Mouse (Mus musculus): ENCODE results near the gene Psg22. TPM values are rescaled to one million over a fixed set of nuclear protein-coding genes. Genes with fewer than 3 reads are reported as not detected.
A peak's percentile ranks its signal among the peaks of the same experiment; 100 is the strongest.
"Not testable (repeated sequence)": the region's sequence is repeated elsewhere in the genome, so short reads cannot be mapped to it uniquely, and the experiment has no call there.

Gene Psg22
- total RNA-seq, 2 experiments from 2014 or later = not detected

DNA sequence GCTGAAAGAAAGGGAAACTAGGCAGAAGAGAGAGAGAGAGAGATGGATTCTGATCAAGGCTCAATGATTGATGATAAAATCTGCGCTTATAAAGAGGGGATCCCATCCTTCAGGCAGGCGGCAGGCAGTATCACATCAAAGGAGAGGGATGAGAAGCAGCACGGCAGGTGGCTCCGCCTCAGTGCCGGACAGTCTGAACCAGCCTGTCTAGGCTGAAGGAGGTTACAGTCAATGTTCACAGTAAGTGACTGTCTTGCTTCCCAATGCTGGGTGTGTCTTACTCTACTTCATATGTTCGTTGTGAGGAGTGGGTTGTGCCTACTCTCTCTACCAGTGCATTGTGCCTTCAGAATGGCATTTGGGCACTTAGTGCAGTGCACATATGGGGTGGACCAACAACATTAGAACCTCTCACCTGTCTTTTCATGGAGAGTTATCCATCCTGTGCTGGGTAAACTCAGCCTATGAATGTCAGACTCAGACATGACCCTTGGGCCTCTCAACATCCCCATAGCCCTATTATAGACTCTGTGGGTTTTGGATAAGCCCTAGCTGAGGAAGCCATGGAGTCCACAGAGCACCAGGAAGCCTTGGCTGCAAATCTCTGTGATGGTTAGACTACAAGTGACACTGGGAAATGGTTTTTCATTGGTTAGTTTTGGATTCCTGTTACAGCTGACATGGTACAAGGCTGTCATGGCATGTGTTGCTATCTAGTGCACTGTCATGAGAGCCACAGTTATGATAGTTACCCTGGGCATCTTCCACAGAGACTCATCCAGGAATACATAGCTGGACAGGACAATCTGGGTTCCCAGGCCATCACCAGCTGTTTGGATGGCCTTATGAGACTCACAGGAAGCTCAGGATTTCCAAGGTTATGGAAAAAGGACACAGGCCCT lies 31.4 kb downstream of the Psg22 start:
- Histone ChIP-seq H3K27ac (no peak overlapping the region), H3K4me3 (no peak overlapping the region)
- TF ChIP-seq CTCF (IDR thresholded peaks at IDR 0.05) = no peak
- intact Hi-C loops (cut with DNase I) = no loop called here
- DNase-seq (ENCODE audit: extremely low spot score in 1 of 2, low spot score in 2 of 2) = no peak

DNA sequence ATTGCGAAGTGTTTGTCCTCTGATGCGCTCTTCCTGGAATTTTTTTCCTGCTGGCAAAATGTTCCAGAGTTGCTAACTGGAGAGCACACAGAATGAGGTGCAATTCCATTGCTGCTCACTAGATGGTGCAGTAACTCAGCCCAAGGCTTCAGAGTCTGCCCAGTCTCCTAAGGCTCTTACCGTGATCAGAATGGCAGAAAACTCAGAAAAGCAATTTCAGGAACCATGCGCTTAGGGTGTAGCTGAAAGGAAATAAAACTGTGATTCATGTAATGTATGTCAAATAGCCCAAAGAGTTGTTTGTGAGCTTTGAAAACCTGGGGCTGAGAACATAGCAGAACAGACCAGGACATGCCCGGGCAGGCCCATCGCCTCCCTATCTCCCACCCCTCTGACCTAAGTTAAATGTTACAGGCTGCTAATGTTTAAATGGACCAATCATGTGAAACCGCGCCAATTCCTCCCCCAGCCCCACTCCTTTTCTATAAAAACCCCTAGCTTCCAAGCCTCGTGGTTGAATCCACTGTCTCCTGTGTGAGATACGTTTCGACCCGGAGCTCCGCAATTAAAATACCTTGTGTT lies 32.1 kb downstream of the Psg22 start:
- intact Hi-C loops (cut with DNase I) = loop anchor here (1.0 kb wide), 1 partner anchor 123 kb away; no protein-coding TSS in a partner anchor

DNA sequence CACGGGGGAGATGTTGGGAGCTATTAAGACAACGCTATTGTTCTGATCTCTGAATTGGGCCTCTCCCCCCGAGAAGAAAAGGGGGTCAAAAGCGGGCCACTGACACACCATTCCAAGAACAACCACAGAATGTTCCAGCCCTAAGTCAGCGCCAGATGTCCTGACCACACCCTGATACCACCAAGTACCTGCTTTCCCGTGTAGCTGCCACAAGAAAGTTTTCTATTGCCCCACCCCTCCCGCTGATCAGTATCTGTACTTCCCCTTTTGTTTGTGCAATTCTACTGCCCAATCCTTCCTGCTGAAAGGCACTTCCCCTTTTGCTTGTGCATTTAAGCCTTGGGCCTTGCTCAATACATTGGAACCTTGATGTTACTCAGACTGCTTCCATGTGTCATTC lies 42.3 kb downstream of the Psg22 start:
- H3K4me3 ChIP-seq; H3K27ac ChIP-seq; intact Hi-C loops (cut with DNase I); DNase-seq (ENCODE audit: extremely low spot score in 1 of 2, low spot score in 2 of 2): not testable (repeated sequence)

More for the DNA sequence above, 32.1 kb downstream of the Psg22 start:
- not testable (repeated sequence) for H3K27ac ChIP-seq, H3K4me3 ChIP-seq
- TF ChIP-seq CTCF (IDR thresholded peaks at IDR 0.05) = peak; percentile 92
- DNase-seq (ENCODE audit: extremely low spot score in 1 of 2, low spot score in 2 of 2) = peak; percentile 60 to 62

GRCm38 (mm10) chr7:18762885-18763284 lies 45.0 kb downstream of the Psg22 start:
- H3K4me3 ChIP-seq; intact Hi-C loops (cut with DNase I); H3K27ac ChIP-seq; DNase-seq (ENCODE audit: extremely low spot score in 1 of 2, low spot score in 2 of 2): not testable (repeated sequence)

Other genes starting within 250 kb of the Psg22 start
- not detected for gene Psg26, start 233.9 kb upstream of the Psg22 start, total RNA-seq (2021)
- not detected for gene Psg25, start 185.8 kb upstream of the Psg22 start, total RNA-seq (2021)
- gene Psg27, start 150.8 kb upstream of the Psg22 start, total RNA-seq (2021) = not detected
- gene Psg23, start 101.6 kb upstream of the Psg22 start, total RNA-seq (2021) = not detected
- gene Psg21, start 61.4 kb upstream of the Psg22 start, total RNA-seq (2021) = not detected
- not detected for gene Psg20, start 31.9 kb upstream of the Psg22 start, total RNA-seq (2021)
- not detected for gene Psg19, start 80.4 kb downstream of the Psg22 start, total RNA-seq (2021)
- gene Psg17, start 103.5 kb downstream of the Psg22 start, total RNA-seq (2021) = not detected
- 1 to 10 TPM; 1.3 to 2.5 TPM for gene Mill2, start 121.9 kb downstream of the Psg22 start, total RNA-seq (2021)
- gene Pglyrp1, start 153.2 kb downstream of the Psg22 start, total RNA-seq (2021) = 10 to 100 TPM; 18.8 to 25.6 TPM
- gene Ccdc61, start 192.3 kb downstream of the Psg22 start, total RNA-seq (2021) = 10 to 100 TPM; 10.5 to 11.0 TPM
- 10 to 100 TPM; 79.9 to 86.4 TPM for gene Nova2, start 207.8 kb downstream of the Psg22 start, total RNA-seq (2021)